Mouse (Mus musculus): ENCODE results near the gene Pald1. TPM values are rescaled to one million over a fixed set of nuclear protein-coding genes. Genes with fewer than 3 reads are reported as not detected.
A peak's percentile ranks its signal among the peaks of the same experiment; 100 is the strongest.

The Pald1 gene
- total and polyA plus RNA-seq, 3 experiments = 2.9 to 6.4 TPM; not detected in 1

GRCm38 (mm10) chr10:61336592-61336991 lies 46.7 kb downstream of the Pald1 start:
- no peak overlapping the region for H3K27ac ChIP-seq (ENCODE audit: control insufficient read depth, low read depth, low read length)
- no peaks in the 10 kb centered on the region for H3K79me2 ChIP-seq (ENCODE audit: control insufficient read depth, insufficient read depth, low read length, poor library complexity)
- H3K36me3 ChIP-seq (ENCODE audit: control insufficient read depth in 1 of 2, insufficient read depth in 2 of 2, low read length in 2 of 2) = no peaks in the 10 kb centered on the region
- H3K4me1 ChIP-seq (ENCODE audit: control insufficient read depth in 1 of 2, insufficient read depth in 2 of 2, low read length in 2 of 2) = no peaks in the 10 kb centered on the region
- H3K9me3 ChIP-seq (replicated peaks; ENCODE audit: insufficient read depth, low read length) = no peaks in the 10 kb centered on the region
- no peak for DNase-seq (ENCODE audit: low read depth, low spot score)
- H3K27me3 ChIP-seq (ENCODE audit: control insufficient read depth in 1 of 2, insufficient read depth in 2 of 2, low read length in 2 of 2) = no peaks in the 10 kb centered on the region
- no peak overlapping the region for H3K4me3 ChIP-seq (ENCODE audit: control insufficient read depth in 1 of 2, insufficient read depth in 1 of 2, low read depth in 2 of 2, low read length in 2 of 2)
- TF ChIP-seq MAZ (IDR thresholded peaks at IDR 0.05; ENCODE audit: low read depth, low read length) = no peak
- no peak for TF ChIP-seq RCOR1 (IDR thresholded peaks at IDR 0.05; ENCODE audit: low read depth, low read length)
- no peak for TF ChIP-seq ZC3H11A (IDR thresholded peaks at IDR 0.05; ENCODE audit: low read depth, low read length)
- TF ChIP-seq MEF2A (IDR thresholded peaks at IDR 0.05; ENCODE audit: extremely low read depth, insufficient replicate concordance, low read depth, low read length, poor library complexity, severe bottlenecking) = no peak
- no peak for TF ChIP-seq ZMIZ1 (IDR thresholded peaks at IDR 0.05; ENCODE audit: low read depth, low read length)
- TF ChIP-seq GATA1 (IDR thresholded peaks at IDR 0.05; ENCODE audit: low read depth, low read length) = no peak
- TF ChIP-seq ZNF384 (IDR thresholded peaks at IDR 0.05; ENCODE audit: low read depth, low read length) = no peak
- no peak for TF ChIP-seq POLR2AphosphoS5 (IDR thresholded peaks at IDR 0.05; ENCODE audit: borderline replicate concordance, low read depth, low read length)
- H3K9ac ChIP-seq (ENCODE audit: control insufficient read depth, low read depth, low read length, poor library complexity, severe bottlenecking) = no peak overlapping the region

GRCm38 (mm10) chr10:61336137-61336536 lies 47.2 kb downstream of the Pald1 start:
- H3K27me3 ChIP-seq (ENCODE audit: control insufficient read depth in 1 of 2, insufficient read depth in 2 of 2, low read length in 2 of 2) = no peaks in the 10 kb centered on the region
- H3K79me2 ChIP-seq (ENCODE audit: control insufficient read depth, insufficient read depth, low read length, poor library complexity) = no peaks in the 10 kb centered on the region
- no peak overlapping the region for H3K27ac ChIP-seq (ENCODE audit: control insufficient read depth, low read depth, low read length)
- H3K4me3 ChIP-seq (ENCODE audit: control insufficient read depth in 1 of 2, insufficient read depth in 1 of 2, low read depth in 2 of 2, low read length in 2 of 2) = no peak overlapping the region
- H3K9ac ChIP-seq (ENCODE audit: control insufficient read depth, low read depth, low read length, poor library complexity, severe bottlenecking) = no peak overlapping the region
- H3K4me1 ChIP-seq (ENCODE audit: control insufficient read depth in 1 of 2, insufficient read depth in 2 of 2, low read length in 2 of 2) = no peaks in the 10 kb centered on the region
- peak; percentile 76 for DNase-seq (ENCODE audit: low read depth, low spot score)
- TF ChIP-seq SMC3 (IDR thresholded peaks at IDR 0.05; ENCODE audit: low read depth, low read length) (peak; percentile 93), MAX (IDR thresholded peaks at IDR 0.05; ENCODE audit: low read length) (no peak), CTCF (IDR thresholded peaks at IDR 0.05 in 2 of 3, conservative IDR thresholded peaks at IDR 0.05 in 1 of 3; ENCODE audit: control insufficient read depth in 1 of 3, insufficient read depth in 1 of 3, low read depth in 2 of 3, low read length in 3 of 3, poor library complexity in 1 of 3, severe bottlenecking in 1 of 3) (peak; percentile 67 to 87 (median 70)), ZKSCAN1 (IDR thresholded peaks at IDR 0.05; ENCODE audit: low read depth, low read length) (no peak), JUND (IDR thresholded peaks at IDR 0.05; ENCODE audit: low read depth, low read length) (no peak), TCF12 (IDR thresholded peaks at IDR 0.05; ENCODE audit: low read depth, low read length) (no peak), MXI1 (IDR thresholded peaks at IDR 0.05; ENCODE audit: low read depth, low read length) (no peak), GATA1 (IDR thresholded peaks at IDR 0.05; ENCODE audit: low read depth, low read length) (no peak), KAT2A (conservative IDR thresholded peaks at IDR 0.05; ENCODE audit: low read depth, low read length) (no peak), ZMIZ1 (IDR thresholded peaks at IDR 0.05; ENCODE audit: low read depth, low read length) (no peak), MAZ (IDR thresholded peaks at IDR 0.05; ENCODE audit: low read depth, low read length) (no peak), RAD21 (IDR thresholded peaks at IDR 0.05; ENCODE audit: low read depth, low read length) (peak; percentile 75), E2F4 (IDR thresholded peaks at IDR 0.05; ENCODE audit: borderline replicate concordance, low read depth, low read length) (no peak), NELFE (IDR thresholded peaks at IDR 0.05; ENCODE audit: low read depth, low read length) (no peak), EP300 (IDR thresholded peaks at IDR 0.05; ENCODE audit: low read depth in 1 of 2, low read length in 2 of 2) (no peak), MYB (IDR thresholded peaks at IDR 0.05; ENCODE audit: low read depth, low read length) (no peak), ZC3H11A (IDR thresholded peaks at IDR 0.05; ENCODE audit: low read depth, low read length) (peak; percentile 54), MAFK (IDR thresholded peaks at IDR 0.05; ENCODE audit: borderline replicate concordance, low read depth, low read length) (no peak)
- H3K9me3 ChIP-seq (replicated peaks; ENCODE audit: insufficient read depth, low read length) = no peaks in the 10 kb centered on the region
- no peaks in the 10 kb centered on the region for H3K36me3 ChIP-seq (ENCODE audit: control insufficient read depth in 1 of 2, insufficient read depth in 2 of 2, low read length in 2 of 2)

All from MEL (cell line).